Mouse (Mus musculus) ES-E14 (cell line): ENCODE results near the gene Ext2. TPM values are rescaled to one million over a fixed set of nuclear protein-coding genes. Genes with fewer than 3 reads are reported as not detected.

ENCODE experiments used
- DNase-seq: peaks from one replicate; pipeline ENCODE4 v3.0.0-alpha.2; 2013; ENCODE audit warnings: low read depth, low spot score
- H3K27ac ChIP-seq: 2 replicates; pipeline ENCODE4 v1.5.1; 2012; ENCODE audit warnings: low read depth, mild to moderate bottlenecking, low read length, moderate library complexity, mixed read lengths; ENCODE audit not compliant: poor library complexity, insufficient read depth, severe bottlenecking
- H3K36me3 ChIP-seq: 2 replicates; pipeline ENCODE4 v1.6.1; 2012; ENCODE audit warnings: mild to moderate bottlenecking, low read length, moderate library complexity, mixed read lengths; ENCODE audit not compliant: control insufficient read depth, poor library complexity, insufficient read depth, severe bottlenecking
- H3K4me1 ChIP-seq, 2 experiments: fragments of 150-350 bp in 1 of 2; sonication (generic) in 1 of 2; 2 replicates each; pipeline ENCODE4 v1.6.1; 2012; ENCODE audit warnings: low read length in 2 of 2, mild to moderate bottlenecking in 1 of 2, mixed read lengths in 1 of 2; ENCODE audit not compliant: control insufficient read depth in 2 of 2, insufficient read depth in 2 of 2, poor library complexity in 1 of 2
- H3K4me3 ChIP-seq, 2 experiments: fragments of 150-350 bp in 1 of 2; sonication (generic) in 1 of 2; 2 replicates each; pipeline ENCODE4 v1.5.1; 2012; ENCODE audit warnings: low read length in 2 of 2, low read depth in 1 of 2, mild to moderate bottlenecking in 1 of 2, mixed read lengths in 1 of 2; ENCODE audit not compliant: insufficient read depth in 1 of 2, poor library complexity in 1 of 2, severe bottlenecking in 1 of 2
- H3K9ac ChIP-seq: 2 replicates; pipeline ENCODE4 v1.6.1; 2012; ENCODE audit warnings: low read depth, mild to moderate bottlenecking, low read length, mixed read lengths; ENCODE audit not compliant: poor library complexity, insufficient read depth, severe bottlenecking
- H3K9me3 ChIP-seq: fragments of 150-350 bp; sonication (generic); 2 replicates; pipeline ENCODE4 v1.6.1; 2012; ENCODE audit warnings: low read depth, mild to moderate bottlenecking, low read length; ENCODE audit not compliant: control insufficient read depth, insufficient read depth
- CHD2 ChIP-seq: IDR thresholded peaks from 2 replicates; pipeline ENCODE4 v1.6.1; 2014; ENCODE audit warnings: mild to moderate bottlenecking, low read depth, low read length, inconsistent platforms
- HCFC1 ChIP-seq: IDR thresholded peaks from 2 replicates; pipeline ENCODE4 v1.6.1; 2012; ENCODE audit warnings: low read length, inconsistent platforms, borderline replicate concordance; ENCODE audit not compliant: insufficient read depth
- MAFK ChIP-seq: IDR thresholded peaks from 2 replicates; pipeline ENCODE4 v1.6.1; 2014; ENCODE audit warnings: mild to moderate bottlenecking, low read depth, low read length, inconsistent platforms; ENCODE audit not compliant: insufficient read depth
- ZC3H11A ChIP-seq: IDR thresholded peaks from 2 replicates; pipeline ENCODE4 v1.6.1; 2012; ENCODE audit warnings: low read depth, mild to moderate bottlenecking, inconsistent platforms, low read length, borderline replicate concordance
- ZNF384 ChIP-seq: IDR thresholded peaks from 2 replicates; pipeline ENCODE4 v1.6.1; 2012; ENCODE audit warnings: low read depth, low read length, inconsistent platforms
- in situ Hi-C, 2 experiments: fragments of 600-800 bp; cut with MboI; formaldehyde crosslinking; loops; one replicate each; pipeline ENCODE4 v1.15.1; 2025; ENCODE audit warnings: low sequenced_read_pairs in 2 of 2, inconsistent platforms in 1 of 2; ENCODE audit not compliant: unreplicated experiment in 2 of 2
- total RNA-seq: library from RNA; depleted of rRNA; stranded (reverse); fragments of 300-350 nt; gene quantifications from 2 replicates; pipeline ENCODE4 v1.2.3, GENCODE M21; 2012

Ext2 gene
- total RNA-seq, 1 experiment = 49.9 TPM

GRCm38 (mm10) chr2:93758298-93758697 is 64.1 kb downstream of the Ext2 start:
- in situ Hi-C loops = no loop called here
- TF ChIP-seq HCFC1 (no peak), ZNF384 (no peak), CHD2 (no peak), ZC3H11A (no peak), MAFK (no peak)
- Histone ChIP-seq H3K9me3 (no peaks in the 10 kb centered on the region), H3K9ac (no peak overlapping the region), H3K4me3 (no peak overlapping the region), H3K27ac (no peak overlapping the region), H3K36me3 (no peaks in the 10 kb centered on the region; the same call in 1 of the 2 replicates), H3K4me1 (no peaks in the 10 kb centered on the region)
- DNase-seq = no peak

GRCm38 (mm10) chr2:93754366-93754765 is 68.0 kb downstream of the Ext2 start:
- in situ Hi-C loops = no loop called here

GRCm38 (mm10) chr2:93753147-93753758 is 69.1 kb downstream of the Ext2 start:
- in situ Hi-C loops = no loop called here
- no peak overlapping the region for H3K4me3 ChIP-seq
- TF ChIP-seq MAFK (peak; percentile 65), ZNF384 (no peak)
- H3K36me3 ChIP-seq = no peaks in the 10 kb centered on the region; the same call in 1 of the 2 replicates
- no peaks in the 10 kb centered on the region for H3K4me1 ChIP-seq
- no peak for DNase-seq
- no peak overlapping the region for H3K27ac ChIP-seq
- no peaks in the 10 kb centered on the region for H3K9me3 ChIP-seq
- no peak overlapping the region for H3K9ac ChIP-seq

More at GRCm38 (mm10) chr2:93754366-93754765, 68.0 kb downstream of the Ext2 start:
- DNase-seq = no peak
- Histone ChIP-seq H3K4me3 (no peak overlapping the region), H3K9ac (no peak overlapping the region), H3K9me3 (no peaks in the 10 kb centered on the region), H3K4me1 (no peaks in the 10 kb centered on the region), H3K27ac (no peak overlapping the region), H3K36me3 (no peaks in the 10 kb centered on the region; the same call in 1 of the 2 replicates)
- TF ChIP-seq ZNF384 (no peak), CHD2 (no peak), ZC3H11A (no peak), HCFC1 (no peak), MAFK (no peak)

- no peak for DNase-seq
- Histone ChIP-seq H3K9me3 (no peaks in the 10 kb centered on the region), H3K4me3 (no peak overlapping the region), H3K9ac (no peak overlapping the region), H3K4me1 (no peaks in the 10 kb centered on the region), H3K36me3 (no peaks in the 10 kb centered on the region; the same call in 1 of the 2 replicates), H3K27ac (no peak overlapping the region)
- TF ChIP-seq MAFK = no peak
- TF ChIP-seq ZNF384 = no peak
- TF ChIP-seq ZC3H11A = no peak
- TF ChIP-seq HCFC1 = no peak
- TF ChIP-seq CHD2 = no peak
- in situ Hi-C loops = no loop called here
Observed at GRCm38 (mm10) chr2:93749709-93750108, 72.7 kb downstream of the Ext2 start.

- in situ Hi-C loops = no loop called here
- Histone ChIP-seq H3K27ac (no peak overlapping the region), H3K9me3 (no peaks in the 10 kb centered on the region), H3K4me1 (no peaks in the 10 kb centered on the region), H3K36me3 (no peaks in the 10 kb centered on the region), H3K4me3 (no peak overlapping the region), H3K9ac (no peak overlapping the region)
- TF ChIP-seq ZNF384 = no peak
- DNase-seq = no peak
Observed at GRCm38 (mm10) chr2:93747538-93748126, 74.7 kb downstream of the Ext2 start.
